Mouse (Mus musculus): ENCODE data around the gene Zfp941.

The Zfp941 gene

GRCm38 (mm10) chr7:140821653-140822329 lies at the start of gene Zfp941:
Zfp941 (minus strand) TSS chr7:140822178.
- peak; percentile 58 to 64 for DNase-seq (ENCODE audit: low spot score in 2 of 2)

- DNase-seq (ENCODE audit: low spot score in 2 of 2): no peak
These were observed 42.8 kb upstream of the Zfp941 start for GRCm38 (mm10) chr7:140864761-140865160.

GRCm38 (mm10) chr7:140860728-140861127 lies 38.8 kb upstream of the Zfp941 start:
- no peak for DNase-seq (ENCODE audit: low spot score in 2 of 2)

GRCm38 (mm10) chr7:140859997-140860396 lies 38.0 kb upstream of the Zfp941 start:
- no peak for DNase-seq (ENCODE audit: low spot score in 2 of 2)

GRCm38 (mm10) chr7:140858746-140859145 lies 36.8 kb upstream of the Zfp941 start:
- DNase-seq (ENCODE audit: low spot score in 2 of 2): no peak

- DNase-seq (ENCODE audit: low spot score in 2 of 2): no peak
These were observed 35.9 kb upstream of the Zfp941 start, which contains the start of gene Bet1l for GRCm38 (mm10) chr7:140857550-140858505. Bet1l (minus strand) TSS chr7:140857577.

GRCm38 (mm10) chr7:140856785-140857549 lies 35.0 kb upstream of the Zfp941 start, which contains the start of gene Ric8a:
Ric8a (plus strand) TSS chr7:140856957.
- peak; percentile 85 to 86 for DNase-seq (ENCODE audit: low spot score in 2 of 2)

GRCm38 (mm10) chr7:140855860-140856784 lies 34.1 kb upstream of the Zfp941 start, which contains the start of gene Gm45785:
Gm45785 (minus strand) TSS chr7:140856331.
- DNase-seq (ENCODE audit: low spot score in 2 of 2): peak; percentile 78 to 90

- no peak for DNase-seq (ENCODE audit: low spot score in 2 of 2)
These were observed 33.2 kb upstream of the Zfp941 start for GRCm38 (mm10) chr7:140855181-140855580.

- DNase-seq (ENCODE audit: low spot score in 2 of 2): no peak
These were observed 32.5 kb upstream of the Zfp941 start for GRCm38 (mm10) chr7:140854483-140854882.

GRCm38 (mm10) chr7:140853386-140853785 lies 31.4 kb upstream of the Zfp941 start:
- DNase-seq (ENCODE audit: low spot score in 2 of 2): no peak

GRCm38 (mm10) chr7:140851916-140852315 lies 29.9 kb upstream of the Zfp941 start:
- no peak for DNase-seq (ENCODE audit: low spot score in 2 of 2)

GRCm38 (mm10) chr7:140848591-140848990 lies 26.6 kb upstream of the Zfp941 start:
- no peak for DNase-seq (ENCODE audit: low spot score in 2 of 2)

GRCm38 (mm10) chr7:140847755-140848580 lies 26.0 kb upstream of the Zfp941 start, which contains the start of gene Odf3:
Odf3 (plus strand) TSS chr7:140847805.
- no peak for DNase-seq (ENCODE audit: low spot score in 2 of 2)

GRCm38 (mm10) chr7:140846676-140847075 lies 24.7 kb upstream of the Zfp941 start:
- no peak for DNase-seq (ENCODE audit: low spot score in 2 of 2)

GRCm38 (mm10) chr7:140845683-140846082 lies 23.7 kb upstream of the Zfp941 start:
- DNase-seq (ENCODE audit: low spot score in 2 of 2): no peak

GRCm38 (mm10) chr7:140844905-140845665 lies 23.1 kb upstream of the Zfp941 start, which contains the start of gene Scgb1c1:
Scgb1c1 (plus strand) TSS chr7:140845547.
- peak; percentile 57 to 63 for DNase-seq (ENCODE audit: low spot score in 2 of 2)

GRCm38 (mm10) chr7:140843806-140844205 lies 21.8 kb upstream of the Zfp941 start:
- DNase-seq (ENCODE audit: low spot score in 2 of 2): no peak

All from right cerebral cortex, postnatal 36 days (tissue).